Mouse (Mus musculus): ENCODE data around the gene 4931417E11Rik. TPM values are rescaled to one million over a fixed set of nuclear protein-coding genes. Genes with fewer than 3 reads are reported as not detected.

Gene 4931417E11Rik
- not detected in 4 replicates for total RNA-seq (2023; ENCODE audit: inconsistent age)

DNA sequence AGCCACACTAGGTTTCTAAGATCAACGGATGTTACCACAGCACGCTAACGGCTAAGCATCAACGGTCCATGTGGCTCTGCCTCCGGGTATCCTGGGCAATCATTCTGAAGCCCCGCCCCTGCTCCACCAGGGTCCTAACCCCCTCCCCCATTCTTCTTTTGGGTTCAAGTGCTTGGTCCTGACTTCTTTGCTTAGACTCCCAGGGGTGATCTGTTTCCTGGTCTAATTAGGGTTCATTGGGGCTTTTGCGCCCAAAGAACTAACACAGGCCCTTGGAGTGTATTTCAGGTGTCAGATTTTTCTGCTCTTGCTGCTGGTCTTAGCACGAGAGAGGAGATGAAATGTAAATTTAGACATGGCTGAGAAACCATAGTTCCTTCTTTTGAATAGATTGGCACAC lies at the start of gene 4931417E11Rik:
TSS of gene 4931417E11Rik (minus strand) at position 101 of the 400 bp plus-strand sequence.

Other genes with a start within 250 kb of the 4931417E11Rik start
- gene Dnah6, start 248.0 kb downstream of the 4931417E11Rik start, total RNA-seq (2023; ENCODE audit: inconsistent age) = 0.03 to 0.24 TPM (median 0.22 TPM) in 4 replicates
- 49.1 to 57.0 TPM (median 52.6 TPM) in 4 replicates for gene Suclg1, start 221.3 kb downstream of the 4931417E11Rik start, total RNA-seq (2023; ENCODE audit: inconsistent age)

Measured in B cell, adult (primary cell).